Mouse (Mus musculus) c-Kit-positive CD71-negative TER-119-negative erythroid progenitor cells, embryonic 14.5 days (primary cell): Measurements from ENCODE around the gene Igsf21.

ENCODE experiments used
- DNase-seq: peaks from one replicate; pipeline ENCODE4 v3.0.0-alpha.2; 2013; ENCODE audit warnings: low read depth

Igsf21 gene

DNA sequence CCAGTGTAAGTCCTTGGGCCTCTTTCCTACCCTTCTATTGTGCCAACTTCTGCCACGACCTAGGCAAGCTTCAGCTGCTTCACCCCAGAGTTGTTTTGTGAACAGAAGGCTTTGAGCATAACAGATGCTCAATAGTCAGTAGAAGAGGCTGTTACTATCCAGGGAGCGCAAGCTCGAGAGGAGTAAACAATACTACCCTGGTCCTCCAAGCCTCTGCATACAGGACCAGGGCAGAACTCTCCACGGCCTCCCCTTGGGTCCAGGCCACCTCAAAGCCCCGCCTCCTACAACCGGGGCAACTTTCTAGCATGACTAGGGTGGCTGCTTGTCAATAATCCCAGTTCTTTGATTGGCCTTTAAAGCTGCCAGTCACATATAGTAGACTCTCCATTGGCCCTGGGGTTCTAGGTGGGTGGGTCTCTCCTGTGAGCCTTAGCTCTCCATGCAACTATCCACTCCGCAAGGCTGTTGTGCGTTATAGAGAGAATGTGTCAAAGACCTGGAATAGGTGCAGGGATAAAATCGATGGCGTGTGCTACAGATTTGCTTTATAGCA is 198.7 kb downstream of the Igsf21 start:
- no peak for DNase-seq

DNA sequence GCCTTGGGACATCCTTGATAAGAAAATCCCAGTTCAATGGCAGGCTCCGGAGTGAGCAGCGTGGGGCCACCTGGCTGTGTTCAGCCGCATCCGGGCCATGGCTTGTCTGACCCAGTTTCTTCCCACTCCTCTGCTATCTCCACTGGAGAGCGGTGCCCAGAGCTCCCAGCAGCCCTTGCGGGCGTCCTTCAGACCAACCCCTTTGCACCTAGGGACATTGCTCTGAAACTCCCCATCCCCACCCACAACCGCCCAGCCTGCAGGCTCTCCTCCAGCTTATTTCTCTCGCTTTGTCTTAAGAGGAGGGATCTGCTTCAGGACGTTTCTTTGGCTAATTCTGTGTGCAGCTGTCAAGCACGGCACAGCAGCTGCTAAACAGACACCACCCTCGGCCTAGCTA is 202.6 kb downstream of the Igsf21 start:
- no peak for DNase-seq

DNA sequence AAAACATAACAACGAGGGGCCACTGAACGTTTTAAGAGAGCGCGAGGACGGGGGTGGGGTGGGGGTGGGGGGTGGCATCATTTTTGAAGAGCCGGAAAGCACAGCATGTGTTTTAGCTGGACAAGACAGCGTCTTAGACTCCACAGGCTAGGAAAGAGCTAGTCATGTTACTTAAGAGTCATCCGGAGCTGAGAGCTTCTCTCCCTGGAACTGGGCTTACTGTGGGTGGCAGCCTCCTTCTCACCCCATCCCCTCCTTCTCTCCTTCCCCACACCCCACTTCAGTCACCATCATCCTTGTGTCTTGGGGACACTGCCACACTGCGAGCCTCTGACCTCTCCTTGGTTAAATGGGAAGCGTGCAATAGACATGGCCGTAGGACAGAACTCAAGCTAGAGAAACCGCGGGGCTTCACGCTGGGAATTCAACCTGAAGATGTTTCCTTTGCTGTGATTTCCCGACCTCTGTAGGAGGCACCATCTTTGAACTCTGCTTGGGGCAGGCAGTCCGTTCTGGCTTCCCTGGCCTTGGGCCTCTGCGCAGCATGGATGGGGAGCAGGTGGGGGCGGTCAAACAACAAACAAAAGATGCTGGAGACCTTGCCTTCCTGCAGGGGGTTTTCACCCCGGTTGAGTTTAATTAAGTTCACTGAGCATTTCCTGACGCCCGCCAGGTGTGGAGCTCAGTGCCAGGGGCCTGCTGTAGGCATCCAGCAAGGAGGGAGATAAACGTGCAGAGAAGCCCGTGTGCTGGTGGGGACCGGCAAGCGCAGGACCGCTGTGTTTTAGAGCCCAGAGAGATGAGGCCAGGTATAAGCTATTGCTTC is 207.8 kb downstream of the Igsf21 start:
- no peak for DNase-seq

DNA sequence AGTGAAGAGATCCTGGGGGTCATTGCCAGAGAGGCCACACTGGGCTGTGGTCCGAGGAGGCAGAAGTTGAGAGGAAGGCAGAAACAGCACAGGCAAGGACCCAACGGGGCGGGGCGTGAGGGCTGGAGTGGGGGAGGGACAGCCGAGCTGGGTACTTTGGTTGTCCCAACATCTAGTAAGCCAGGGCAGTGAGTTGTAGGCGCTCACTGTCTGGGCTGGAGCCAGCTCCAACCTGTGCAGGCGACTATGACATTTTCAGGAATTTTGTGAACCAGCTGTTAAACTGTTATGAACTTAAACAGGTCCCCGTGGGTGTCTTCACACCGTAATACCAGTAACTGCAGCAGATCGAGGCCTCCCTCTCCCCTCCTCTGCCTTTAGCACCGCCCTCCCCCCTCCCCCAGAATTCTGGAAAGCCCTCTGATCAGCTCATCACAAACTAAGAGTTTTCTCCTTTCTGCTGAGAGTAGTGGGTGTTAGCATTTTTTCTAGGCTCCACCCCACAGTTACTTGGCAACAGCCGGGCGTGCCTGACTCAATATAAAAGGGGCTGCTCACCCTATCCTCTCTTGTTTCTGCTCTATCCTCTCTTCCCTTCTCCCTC is 208.7 kb downstream of the Igsf21 start:
- no peak for DNase-seq

DNA sequence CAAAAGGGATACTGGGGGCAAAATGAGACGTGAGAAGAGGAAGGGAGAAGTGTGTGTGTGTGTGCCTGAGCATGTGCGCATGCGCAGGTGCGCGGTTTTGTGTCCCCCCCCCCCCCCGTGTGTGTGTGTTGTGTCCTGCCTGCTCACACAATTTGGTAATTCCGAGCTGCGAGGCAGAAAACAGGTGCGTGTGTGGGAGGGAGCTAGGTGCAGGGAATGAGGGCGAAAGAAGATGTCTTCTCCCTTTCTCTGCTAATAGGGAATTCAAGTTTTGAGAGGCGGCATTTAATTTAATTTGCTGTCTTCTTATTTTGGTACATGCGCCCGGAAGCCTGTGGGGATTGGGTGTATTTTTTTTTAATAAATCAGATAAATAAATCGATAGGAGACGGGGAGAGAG is 211.4 kb downstream of the Igsf21 start:
- no peak for DNase-seq

DNA sequence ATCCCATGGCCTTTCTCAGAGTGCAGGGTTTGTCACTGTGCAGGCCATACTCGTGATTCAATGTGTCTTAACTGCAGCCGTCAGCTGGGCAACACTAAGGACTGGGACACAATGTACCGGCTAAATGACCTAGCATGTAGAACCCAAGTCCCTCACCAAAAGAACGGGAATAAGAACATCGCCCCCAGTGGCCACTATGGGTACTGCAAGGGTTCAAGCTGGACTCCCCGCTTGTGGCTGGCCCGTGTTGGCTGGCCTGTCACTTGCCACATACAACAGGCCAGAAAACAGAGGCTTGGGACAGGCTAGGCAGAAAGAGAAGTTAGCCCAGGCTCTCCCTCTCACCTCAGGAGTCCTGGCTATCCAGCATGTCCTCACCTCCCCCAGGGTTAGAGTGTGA is 213.2 kb downstream of the Igsf21 start:
- DNase-seq = peak; percentile 20

DNA sequence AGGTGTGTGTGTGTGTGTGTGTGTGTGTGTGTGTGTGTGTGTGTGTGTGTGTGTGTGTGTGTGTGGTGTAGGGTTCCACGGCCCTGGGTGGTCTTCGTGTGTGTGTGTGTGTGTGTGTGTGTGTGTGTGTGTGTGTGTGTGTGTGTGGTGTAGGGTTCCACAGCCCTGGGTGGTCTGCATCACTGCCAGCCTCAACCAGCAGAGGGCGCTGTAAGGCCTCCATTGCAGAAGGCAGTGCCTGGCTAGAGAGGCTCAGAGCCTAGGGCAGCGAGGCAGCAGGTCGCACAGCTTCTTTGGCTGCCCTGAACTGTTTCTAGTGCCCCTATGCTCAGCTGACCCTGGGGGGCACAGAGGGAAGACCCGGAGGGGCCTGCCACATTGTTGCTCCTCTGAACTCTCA is 216.2 kb downstream of the Igsf21 start:
- DNase-seq = no peak

DNA sequence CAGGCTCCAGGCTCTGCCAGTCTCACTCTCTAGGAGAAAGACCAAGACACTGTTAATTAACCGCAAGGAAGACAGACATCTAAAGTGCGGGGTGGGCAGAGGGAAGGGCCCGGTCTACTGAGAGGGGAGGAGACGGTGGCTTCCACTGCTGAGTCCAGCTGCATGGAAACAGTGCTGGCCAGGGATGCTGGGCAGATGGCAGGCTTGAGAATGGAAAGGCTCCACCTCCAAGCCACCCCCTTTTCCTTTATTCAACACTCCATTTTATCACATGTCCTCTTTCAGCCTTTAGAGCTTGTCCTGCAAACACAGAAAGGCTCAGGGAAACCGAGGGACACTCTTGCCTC is 216.6 kb downstream of the Igsf21 start:
- no peak for DNase-seq

DNA sequence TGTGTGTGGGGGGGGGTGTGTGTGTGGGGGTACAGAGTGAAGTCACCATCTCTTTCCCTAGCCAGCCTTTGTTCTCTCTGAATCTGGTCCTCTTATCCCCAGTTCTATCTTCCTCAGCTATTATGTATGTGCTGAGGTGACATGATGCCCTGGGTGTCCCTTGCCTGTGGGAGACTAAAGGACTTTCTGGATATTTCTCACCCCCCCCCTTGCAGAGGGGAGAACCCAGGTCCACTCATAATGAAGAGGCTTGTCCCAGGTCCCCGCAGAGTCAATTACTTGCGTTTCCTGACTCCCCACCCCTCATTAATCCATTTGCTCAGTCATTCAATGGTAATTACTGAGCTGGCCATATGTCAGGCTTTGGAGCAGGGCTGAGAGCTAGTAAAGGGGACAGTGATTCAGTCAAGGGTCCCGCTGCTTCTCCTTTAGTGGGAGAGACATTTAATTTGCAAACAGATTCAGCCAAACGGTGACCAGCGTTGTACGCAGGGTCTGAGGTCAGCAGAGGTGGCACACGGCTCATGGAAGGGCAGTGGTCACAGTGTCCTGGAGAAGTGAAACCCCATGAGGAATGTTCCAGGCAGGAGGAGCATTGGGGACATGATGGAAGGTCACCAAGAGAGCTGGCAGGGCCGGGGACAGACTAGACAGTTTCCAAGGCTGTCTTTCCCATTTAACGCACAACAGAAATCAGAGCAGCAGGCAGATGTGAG is 217.1 kb downstream of the Igsf21 start:
- no peak for DNase-seq

DNA sequence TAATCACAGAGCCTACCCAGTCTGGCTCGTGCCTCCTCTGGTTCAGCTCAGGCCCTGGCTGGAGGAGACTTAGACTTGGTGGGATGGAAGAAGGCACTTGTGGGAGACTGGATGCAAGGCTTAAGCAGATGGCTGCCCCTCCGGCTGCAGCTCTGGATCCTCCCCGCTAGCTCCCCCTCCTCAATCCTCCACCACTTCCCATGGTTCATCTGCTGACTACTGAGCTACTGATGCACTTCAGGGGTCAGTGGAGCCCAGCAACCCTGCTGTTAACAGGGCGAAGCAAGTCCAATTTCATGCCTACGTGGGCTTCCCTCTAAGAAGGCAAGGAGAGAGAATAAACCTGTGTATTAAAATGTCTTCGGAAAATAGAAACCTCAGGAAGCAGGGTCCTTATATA is 222.8 kb downstream of the Igsf21 start:
- no peak for DNase-seq

DNA sequence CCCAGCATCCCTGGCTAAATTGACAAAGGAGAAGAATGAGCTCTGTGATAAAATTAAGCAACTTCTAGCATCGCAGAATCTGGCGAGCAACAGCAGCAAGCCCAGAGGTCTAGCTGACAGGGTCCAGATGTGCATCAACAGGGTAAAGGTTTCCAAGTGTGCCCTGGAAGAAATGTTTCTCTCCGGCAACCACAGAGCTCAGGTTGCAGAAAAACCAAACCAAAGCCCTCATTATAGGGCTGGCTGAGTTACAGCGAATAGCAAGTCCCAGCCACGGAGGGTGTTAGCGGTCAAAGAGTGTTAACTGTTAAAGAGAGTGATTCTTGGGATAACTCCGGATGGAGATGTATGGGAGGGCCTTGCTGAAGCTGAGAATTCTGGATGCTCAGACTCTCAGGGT is 230.7 kb downstream of the Igsf21 start:
- DNase-seq = no peak

DNA sequence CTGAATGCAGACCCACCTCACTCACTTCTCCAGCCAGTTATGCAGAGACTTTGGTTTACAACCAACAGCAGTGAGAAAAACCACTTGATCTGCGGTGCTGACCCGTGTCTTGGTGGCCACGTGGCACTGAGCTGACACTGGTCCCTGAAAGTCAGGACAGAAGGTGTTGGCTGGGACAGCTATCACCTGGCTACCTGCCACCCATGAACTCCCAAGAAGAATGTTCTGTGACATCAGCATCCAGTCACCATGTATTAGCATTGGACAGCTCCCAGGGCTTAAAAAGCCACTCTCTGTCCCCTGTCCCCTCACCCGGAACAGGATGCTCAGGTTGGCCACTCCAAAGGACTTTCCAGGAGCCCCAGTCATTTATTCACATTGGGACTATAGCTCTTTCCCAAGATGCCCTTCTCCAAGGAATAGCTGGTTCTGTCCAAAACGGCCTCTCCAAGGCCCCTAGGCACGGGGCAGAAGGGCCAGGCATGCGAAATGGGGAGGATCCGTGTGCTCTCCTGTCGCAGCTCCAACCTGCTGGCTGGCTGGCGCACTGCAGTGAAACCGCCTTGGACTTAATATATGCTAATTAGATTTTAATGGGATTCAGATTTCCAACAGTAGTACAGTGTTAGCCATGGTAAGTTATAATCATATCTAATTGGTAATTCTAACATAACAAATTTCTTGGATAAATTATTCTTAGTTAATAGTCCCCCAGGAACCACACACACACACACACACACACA is 235.7 kb downstream of the Igsf21 start:
- no peak for DNase-seq

DNA sequence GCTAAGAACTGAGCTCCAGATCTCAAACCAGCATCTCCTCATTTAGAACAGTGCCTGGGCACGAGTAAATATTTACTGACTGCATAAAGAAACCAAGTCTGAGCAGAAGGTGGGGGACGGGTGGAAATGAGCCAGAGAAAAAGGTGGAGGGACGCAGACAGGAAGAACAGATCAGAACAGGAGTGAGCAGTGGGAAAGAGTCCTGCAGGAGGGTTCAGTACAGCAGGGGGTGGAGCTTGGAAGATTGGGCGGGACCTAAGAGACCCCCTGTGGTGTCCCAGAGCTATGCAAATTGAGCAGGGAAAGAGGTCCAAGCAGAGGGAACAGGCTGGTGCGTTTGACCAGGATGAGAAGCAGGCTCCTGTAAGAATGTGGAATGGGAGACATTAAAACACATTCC is 241.7 kb downstream of the Igsf21 start:
- DNase-seq = no peak

DNA sequence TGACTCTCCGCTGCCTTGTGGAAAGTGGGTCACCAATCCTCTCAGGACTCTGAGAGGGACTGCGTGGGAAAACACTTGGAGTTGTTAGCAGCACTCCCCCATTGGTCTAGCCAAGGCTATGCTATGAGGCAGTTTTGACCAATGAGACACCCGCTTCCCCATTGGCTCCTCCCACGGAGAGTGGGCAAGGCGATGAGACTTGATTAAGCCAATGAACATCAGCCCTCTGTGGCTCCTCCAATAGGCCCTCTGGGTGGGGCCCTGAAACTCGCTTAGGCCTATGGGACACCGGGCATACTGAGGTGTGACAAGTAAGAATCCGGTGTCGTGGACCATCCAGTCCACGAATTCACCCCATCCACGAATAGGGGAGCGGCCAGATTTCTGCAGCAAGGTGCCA is 242.4 kb downstream of the Igsf21 start:
- DNase-seq = no peak

DNA sequence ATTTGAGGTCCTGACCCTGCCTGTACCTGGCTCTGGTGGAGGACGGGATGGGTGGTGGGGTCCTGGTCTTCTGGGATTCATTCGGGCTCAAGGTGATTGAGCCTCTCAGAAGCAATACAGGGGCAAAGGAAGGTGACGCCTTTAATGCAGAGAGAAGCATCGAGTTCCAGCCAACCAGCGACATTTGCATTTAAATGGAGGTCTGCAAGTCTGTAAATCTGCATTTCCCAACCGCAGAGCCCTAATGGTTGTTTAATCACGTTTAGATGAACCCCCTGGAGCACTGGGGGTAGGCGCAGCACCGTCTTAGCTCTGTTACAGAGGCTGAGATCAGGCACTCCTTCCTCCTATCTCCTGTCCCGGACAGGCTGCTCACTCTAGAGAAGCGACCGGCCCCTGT is 244.5 kb downstream of the Igsf21 start:
- no peak for DNase-seq

DNA sequence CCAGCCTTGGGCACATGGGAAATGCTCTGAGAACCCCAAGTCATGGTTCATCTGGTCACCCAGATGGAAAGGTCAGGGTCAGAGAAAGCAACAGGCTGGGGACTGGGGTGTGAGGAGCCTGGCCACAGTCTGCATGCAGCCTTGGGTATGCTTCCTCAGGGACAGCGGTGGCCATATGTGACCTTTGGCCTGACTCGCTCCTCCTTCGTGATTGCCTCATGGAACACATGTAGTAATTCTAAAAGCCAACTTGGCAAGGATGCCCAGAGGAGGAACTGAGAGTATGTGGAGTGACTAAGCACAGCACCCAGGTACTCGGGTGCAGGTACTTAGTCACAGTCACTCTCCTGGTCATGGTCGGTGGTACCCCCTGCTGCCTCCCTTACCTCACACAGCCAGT is 245.7 kb downstream of the Igsf21 start:
- no peak for DNase-seq

DNA sequence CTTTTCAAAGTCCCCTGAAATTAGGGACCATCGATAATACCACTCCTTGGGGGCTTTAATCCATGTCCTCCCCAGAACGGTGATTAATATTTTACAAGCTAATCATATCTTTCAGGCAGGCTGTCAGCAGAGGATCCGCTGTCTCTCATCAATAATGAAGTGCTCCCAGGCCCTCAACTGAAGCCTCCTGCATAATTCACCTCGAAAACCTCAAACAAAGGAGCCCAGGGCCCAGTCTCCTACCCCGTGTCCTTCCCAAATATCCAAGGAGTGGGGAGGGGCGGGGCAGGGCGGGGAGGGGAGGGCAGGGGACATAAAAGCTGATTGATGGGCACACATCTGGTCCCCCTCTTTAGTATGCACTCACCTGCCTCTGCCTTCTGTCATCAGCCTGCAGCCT is 247.6 kb downstream of the Igsf21 start:
- DNase-seq = no peak

DNA sequence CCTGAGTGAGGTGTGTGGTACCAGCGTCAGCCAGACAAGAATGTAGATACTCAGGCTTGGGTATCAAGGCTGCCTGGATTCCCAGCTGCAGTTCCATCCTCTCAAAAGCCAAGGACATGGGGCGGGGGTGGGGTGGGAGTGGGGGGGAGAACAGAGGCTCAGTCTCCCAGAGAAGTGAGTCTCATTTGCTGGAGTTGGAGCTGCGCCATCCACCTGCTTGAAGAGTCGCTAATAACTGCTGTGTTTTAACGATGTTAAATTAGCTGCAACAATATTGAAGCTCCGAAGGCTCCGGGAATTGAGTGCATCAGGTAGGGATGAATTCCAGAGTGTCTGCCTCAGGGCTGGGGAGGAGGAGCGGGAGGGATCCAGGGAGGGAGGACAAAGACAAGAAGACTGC is 250.9 kb downstream of the Igsf21 start:
- DNase-seq = no peak

DNA sequence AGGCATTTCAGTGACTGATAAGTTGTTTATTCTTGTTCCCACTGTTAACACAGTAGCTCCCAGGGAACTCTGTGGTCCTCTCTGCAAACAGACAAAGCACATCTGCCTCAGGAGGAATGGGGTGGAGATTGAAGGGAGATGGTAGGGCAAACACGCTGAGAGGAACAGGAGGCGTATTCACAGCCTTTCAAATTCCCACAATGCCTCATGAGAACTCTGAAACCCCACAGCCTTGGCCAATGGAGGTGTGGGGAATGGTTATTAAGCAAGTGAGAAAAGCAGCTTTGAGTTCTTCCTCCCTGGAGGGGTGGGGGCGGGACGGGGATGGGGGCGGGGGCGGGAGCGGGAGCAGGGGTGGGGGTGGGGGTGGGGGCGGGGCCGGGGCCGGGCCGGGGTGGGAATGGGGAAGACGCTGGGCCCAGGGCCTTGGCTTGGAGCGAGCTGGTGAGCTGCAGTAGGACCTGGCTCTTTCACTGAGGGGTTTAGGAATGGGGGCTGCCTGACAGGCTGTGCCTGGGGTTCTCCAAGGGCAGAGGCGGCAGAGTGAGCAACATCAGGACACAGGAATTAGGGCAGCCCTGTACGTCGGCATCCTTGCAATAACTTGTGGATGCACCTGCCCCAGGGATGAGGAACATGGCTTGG is 253.4 kb downstream of the Igsf21 start:
- DNase-seq = no peak

DNA sequence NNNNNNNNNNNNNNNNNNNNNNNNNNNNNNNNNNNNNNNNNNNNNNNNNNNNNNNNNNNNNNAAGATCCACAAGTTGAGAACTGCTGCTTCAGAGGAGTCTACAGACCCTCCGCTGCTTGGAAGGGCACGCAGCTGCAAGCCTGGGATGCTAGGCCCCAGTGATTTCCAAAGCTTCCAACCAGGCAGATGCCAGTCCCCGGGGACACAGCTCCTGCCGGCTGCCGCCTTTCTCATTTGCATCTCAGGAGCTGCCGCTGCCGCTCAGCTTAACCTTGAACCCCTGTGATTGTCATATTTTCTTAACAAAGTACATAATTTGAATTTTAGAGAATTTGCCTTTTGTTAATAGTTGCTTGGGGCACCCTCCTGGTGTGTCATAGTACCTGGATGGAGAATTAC is 259.7 kb downstream of the Igsf21 start:
- no peak for DNase-seq

DNA sequence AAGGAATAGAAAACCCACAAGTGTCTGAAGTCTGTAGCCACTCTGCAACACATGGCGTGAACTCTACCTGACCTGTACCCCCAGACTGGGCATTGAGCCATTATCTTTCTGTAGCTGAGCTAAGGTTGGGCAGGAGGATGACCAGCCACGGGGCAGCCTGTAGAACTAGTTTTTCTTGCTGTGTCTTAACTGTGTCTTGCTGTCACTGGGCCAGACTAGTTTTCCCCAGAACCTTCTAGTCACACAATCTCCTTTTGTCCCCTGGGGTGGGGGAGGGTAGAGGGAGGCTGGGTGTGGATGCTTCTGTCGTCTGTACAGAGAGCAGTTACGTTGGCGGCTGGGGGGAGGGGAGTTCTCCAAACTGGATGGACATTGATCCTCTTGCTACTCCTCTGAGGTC is 267.9 kb downstream of the Igsf21 start:
- no peak for DNase-seq

DNA sequence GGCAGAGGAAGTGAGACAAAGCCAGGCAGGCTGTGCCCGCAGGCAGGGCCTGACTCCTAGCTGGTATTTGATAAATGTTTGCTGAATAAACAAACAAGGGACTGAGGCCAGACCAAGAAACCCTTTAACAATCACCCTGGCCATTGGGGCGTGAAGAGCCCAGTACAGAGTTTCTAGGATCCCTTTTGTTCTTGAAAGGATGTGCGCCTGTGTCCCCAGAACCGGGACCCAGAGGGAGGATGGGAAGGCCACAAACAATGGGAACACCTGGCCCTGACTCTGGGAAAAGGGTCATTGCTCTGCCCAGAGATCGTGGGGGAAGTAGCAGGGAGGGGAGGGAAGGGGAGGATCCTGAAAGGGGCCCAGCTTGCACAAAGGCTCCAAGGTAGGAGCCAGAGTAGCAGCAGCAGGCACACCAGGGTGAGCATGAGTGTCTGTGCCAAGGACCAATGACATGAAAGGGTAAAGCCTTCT is 269.2 kb downstream of the Igsf21 start:
- DNase-seq = no peak
